Mouse (Mus musculus): Measurements from ENCODE around the gene Olfr93.
"Not testable (repeated sequence)": the region's sequence is repeated elsewhere in the genome, so short reads cannot be mapped to it uniquely, and the experiment has no call there.

Olfr93 gene

DNA sequence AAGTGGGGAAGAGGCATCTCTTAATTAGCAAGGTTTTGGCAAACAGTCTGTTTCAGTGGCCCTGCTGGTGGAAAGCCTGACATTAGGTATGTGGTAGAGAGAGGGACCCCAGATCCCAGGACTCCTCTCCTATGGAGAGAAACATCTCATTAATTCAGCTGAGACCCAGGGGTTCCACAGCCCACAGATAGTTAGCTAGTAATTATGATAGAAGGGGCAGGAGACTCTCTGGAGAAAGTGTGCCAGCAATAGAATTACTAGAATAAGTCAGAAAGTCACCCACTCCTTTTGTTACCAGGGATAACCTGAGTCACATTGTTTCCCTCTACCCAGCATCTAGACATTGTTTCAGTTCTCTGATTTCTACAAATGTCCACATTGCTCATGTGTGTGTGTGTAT is at the start of gene Olfr93:
Gene Olfr93 (minus strand): TSS at position 101 of the 400 bp plus-strand sequence.
- no peak for DNase-seq

GRCm38 (mm10) chr17:37203917-37204236 is 42.6 kb upstream of the Olfr93 start:
- no peak for DNase-seq

DNA sequence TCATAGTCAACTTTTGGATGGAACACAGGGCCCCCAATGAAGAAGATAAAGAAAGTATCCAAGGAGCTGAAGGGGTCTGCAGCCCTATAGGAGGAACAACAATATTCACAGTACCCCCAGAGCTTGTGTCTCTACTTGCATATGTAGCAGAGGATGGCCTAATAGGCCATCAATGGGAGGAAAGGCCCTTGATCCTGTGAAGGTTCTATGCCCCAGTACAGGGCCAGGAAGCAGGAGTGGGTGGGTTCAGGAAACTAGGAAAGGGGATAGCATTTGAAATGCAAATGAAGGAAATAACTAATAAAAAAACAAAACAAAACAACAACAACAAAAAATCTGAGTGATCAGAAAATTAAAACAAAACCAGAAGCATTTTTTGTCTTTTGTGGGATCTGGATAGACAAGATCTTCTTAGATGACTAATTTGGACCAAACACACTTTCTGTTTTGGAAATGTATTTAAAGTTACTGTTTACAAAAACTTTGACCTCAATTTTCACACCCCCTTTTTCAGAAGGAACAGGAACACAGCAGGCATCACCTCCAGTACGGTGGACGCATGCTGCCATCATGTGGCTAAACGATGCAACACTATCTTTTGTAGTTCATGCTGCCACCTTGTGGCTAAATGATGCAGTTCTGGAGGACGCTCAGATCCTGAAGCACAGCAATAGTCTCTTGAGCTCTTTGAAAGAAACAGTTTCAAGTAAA is 42.1 kb upstream of the Olfr93 start:
- peak; percentile 83 for DNase-seq

DNA sequence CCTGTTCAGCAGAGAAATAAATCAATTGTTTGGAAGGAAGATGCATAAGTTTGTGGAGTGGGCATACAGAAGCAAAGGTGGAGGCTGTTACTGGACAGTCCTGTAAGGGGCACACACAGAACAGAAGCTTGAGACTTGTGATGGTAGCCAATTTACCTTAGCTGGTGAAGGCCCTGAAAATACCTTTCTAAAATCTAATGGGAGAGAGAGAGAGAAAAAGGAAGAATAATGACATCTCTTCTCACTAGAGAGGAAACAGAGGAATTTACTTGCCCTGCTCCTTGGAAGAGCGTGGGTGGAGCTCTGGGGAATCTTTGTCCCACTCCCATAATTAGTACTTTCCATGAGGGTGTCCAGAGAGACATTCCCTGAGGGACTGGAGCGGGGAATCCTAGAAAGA is 39.6 kb upstream of the Olfr93 start, which contains the start of gene Olfr94:
Gene Olfr94 (minus strand): TSS at position 101 of the 400 bp plus-strand sequence.
- no peak for DNase-seq

GRCm38 (mm10) chr17:37196845-37197724 is 35.8 kb upstream of the Olfr93 start:
- DNase-seq, result peak; percentile 50

- DNase-seq, result no peak
Observed at GRCm38 (mm10) chr17:37194782-37195181, 33.5 kb upstream of the Olfr93 start.

- no peak for DNase-seq
Observed at GRCm38 (mm10) chr17:37193656-37194055, 32.4 kb upstream of the Olfr93 start, which contains the start of gene Ubd. Ubd (plus strand) TSS chr17:37193892.

- no peak for DNase-seq
Observed at GRCm38 (mm10) chr17:37193032-37193431, 31.7 kb upstream of the Olfr93 start.

DNA sequence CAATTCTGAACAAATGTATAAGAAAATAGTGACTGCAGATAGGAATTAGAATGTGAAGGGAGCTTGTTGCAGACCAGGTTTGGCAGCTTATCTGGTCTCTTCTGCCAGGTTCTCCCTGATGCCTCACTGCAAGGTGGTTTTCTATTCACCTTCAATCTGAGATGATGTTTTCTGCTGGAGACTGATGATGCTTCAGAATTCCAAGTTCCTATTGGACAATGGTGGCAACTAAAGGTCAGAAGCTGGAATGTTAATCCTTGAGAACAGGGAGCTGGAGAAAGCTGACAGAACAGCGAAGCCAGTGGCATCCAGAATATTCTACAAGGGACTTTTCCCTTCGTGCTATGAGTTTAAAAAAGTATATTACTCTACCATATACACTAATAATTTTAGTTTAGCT is 29.4 kb upstream of the Olfr93 start:
- DNase-seq, result no peak

GRCm38 (mm10) chr17:37185474-37185873 is 24.2 kb upstream of the Olfr93 start:
- no peak for DNase-seq

DNA sequence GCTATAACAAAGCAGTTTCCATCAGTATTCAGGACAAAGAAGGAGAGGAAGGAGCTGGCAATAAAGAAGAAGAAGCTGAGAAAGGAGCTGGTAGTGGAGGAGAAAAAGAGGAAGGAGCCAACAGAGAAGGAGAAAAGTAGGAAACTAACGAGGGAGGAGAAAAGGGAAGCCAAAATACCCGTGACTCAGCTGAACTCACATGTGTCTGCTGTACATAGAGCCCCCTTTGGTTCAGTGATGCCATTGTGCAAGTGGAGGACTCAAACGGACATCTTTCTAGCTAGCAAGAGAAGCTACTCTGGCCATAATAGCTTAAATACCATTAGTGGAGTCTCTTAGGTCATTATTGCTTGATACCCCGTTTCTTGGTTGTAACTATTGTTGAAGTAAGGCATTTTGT is 29.9 kb downstream of the Olfr93 start:
- not testable (repeated sequence) for DNase-seq

- no peak for DNase-seq
Observed at GRCm38 (mm10) chr17:37119988-37120387, 41.3 kb downstream of the Olfr93 start, which contains the start of gene Olfr92. Olfr92 (minus strand) TSS chr17:37120088.

GRCm38 (mm10) chr17:37098178-37098577 is 63.1 kb downstream of the Olfr93 start, which contains the start of gene Olfr91:
Olfr91 (minus strand) TSS chr17:37098278.
- DNase-seq, result no peak

GRCm38 (mm10) chr17:37093289-37093688 is 68.0 kb downstream of the Olfr93 start:
- no peak for DNase-seq

GRCm38 (mm10) chr17:37092198-37092597 is 69.1 kb downstream of the Olfr93 start:
- no peak for DNase-seq

All from right cerebral cortex, postnatal 4 days (tissue).